Mouse (Mus musculus) urinary bladder, postnatal 14 days (tissue): Measurements from ENCODE around the gene Olfr692.
"Not testable (repeated sequence)": the region's sequence is repeated elsewhere in the genome, so short reads cannot be mapped to it uniquely, and the experiment has no call there.

Experiments used
- DNase-seq: peaks from one replicate; pipeline ENCODE4 v3.0.0; 2021; ENCODE audit warnings: low spot score

Gene Olfr692

DNA sequence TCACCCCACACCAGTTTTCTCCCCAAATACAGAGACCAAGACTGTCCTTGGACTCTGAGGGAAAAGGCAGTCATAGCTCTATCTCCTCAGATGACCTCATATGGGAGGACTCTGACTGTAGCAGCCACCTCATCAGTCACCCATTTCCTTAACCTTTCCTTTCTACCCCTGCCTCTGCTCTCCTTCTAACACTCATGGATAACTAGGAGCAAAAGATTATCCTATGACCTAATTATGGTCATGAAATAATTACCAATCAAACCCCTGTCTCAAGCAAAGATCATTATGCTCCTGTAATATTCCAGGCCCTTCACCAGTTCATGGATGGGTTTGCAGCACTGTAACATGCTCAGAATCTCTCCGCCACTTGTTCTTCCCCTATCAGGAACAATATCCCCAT, at the start of gene Olfr692:
Gene Olfr692, plus strand, starts transcription at position 301 of the 400 bp plus-strand sequence.
- no peak for DNase-seq

DNA sequence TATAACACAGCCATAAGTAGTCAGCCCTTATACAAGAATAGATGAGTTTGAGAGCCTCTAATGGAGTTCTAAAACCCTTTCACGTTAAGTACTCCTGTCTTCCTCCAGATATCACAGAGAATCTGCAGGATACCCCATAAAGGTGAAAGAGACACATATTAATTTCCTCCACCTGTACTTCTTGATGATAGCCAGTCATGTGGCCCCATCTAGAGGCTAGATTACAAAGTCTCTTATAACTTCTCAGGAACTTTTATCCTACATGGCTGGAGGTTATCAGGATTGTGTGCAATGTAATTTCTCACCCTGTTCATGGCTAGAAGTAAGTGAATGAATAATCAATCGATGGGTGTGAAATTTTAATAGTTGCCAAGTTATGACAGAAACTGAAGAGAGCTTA, 42.7 kb upstream of the Olfr692 start:
- DNase-seq: no peak

DNA sequence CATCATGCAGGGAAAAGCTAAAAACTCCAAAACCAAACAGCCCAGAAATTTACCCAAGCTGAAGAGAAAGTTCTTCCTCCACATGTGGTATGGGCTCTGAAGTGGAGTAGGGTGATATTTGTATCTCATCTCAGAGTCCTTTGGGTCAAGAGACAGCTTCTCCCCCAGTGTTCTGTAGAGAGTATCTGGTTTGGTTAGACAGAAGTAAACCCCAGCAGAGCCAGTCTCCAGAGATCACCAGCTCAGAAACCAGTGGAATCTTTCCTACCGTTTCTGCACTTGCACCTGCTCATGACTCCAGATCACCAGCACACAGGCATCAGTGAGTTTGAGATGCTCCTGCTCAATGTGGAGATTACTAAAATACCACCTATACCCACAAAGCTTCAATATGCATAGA, 34.0 kb upstream of the Olfr692 start, which contains the start of gene Olfr690:
Gene Olfr690, minus strand, starts transcription at position 101 of the 400 bp plus-strand sequence.
- DNase-seq: no peak

DNA sequence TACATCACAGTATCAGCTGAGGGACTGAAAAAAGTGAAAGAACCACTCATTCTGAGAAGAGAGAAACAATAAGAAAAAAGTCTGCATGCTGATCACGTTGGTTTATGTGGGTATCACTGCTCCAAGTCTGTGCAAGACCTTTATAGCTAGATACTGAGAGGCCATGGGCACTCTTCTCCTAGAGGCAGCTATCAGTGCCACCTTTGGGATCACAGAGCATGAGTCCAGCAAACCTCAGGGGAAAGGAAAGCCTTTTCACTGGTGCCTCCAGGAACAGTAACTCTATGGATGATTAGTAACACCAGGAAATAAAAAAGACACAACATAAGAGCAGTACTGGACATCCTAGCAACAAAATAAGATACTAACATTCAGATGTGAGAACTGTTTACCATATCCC, 25.9 kb upstream of the Olfr692 start, which contains the start of gene Olfr691:
Gene Olfr691, minus strand, starts transcription at position 101 of the 400 bp plus-strand sequence.
- no peak for DNase-seq

DNA sequence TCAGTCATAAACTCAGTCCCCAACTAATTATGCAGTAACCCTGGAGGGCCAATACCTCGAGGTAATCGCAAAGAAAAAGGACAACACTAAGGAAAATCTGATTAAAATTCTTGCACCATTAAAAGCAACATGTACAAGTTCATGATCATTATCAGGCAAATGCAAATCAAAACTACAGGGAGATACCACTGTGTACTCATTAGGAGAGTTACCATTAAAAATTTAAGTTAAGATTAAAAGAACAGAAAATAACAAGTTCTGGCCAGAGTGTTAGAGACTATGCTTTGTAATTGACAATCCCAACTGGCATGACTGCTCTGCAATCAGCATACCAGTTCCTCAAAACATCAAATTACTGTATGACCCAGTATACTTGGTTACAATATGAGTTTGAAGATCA, 25.3 kb upstream of the Olfr692 start:
- DNase-seq: no peak

DNA sequence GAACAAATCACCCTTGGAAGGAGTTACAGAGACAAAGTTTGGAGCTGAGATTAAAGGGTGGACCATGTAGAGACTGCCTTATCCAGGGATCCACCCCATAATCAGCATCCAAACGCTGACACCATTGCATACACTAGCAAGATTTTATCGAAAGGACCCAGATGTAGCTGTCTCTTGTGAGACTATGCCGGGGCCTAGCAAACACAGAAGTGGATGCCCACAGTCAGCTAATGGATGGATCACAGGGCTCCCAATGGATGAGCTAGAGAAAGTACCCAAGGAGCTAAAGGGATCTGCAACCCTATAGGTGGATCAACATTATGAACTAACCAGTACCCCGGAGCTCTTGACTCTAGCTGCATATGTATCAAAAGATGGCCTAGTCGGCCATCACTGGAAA, 12.0 kb upstream of the Olfr692 start:
- DNase-seq: not testable (repeated sequence)

DNA sequence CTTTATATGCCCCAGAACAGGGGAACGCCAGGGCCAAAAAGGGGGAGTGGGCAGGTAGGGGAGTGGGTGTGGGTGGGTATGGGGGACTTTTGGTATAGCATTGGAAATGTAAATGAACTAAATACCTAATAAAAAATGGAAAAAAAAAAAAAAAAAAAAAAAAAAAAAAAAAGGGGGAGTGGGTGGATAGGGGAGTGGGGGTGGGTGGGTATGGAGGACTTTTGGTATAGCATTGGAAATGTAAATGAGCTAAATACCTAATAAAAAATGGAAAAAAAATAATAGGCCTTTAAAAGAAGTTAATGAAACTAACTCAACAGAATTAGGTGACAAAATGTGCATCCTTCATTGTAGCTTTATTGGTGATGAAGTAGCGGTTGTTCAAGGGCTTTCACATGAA, 11.5 kb upstream of the Olfr692 start:
- not testable (repeated sequence) for DNase-seq

DNA sequence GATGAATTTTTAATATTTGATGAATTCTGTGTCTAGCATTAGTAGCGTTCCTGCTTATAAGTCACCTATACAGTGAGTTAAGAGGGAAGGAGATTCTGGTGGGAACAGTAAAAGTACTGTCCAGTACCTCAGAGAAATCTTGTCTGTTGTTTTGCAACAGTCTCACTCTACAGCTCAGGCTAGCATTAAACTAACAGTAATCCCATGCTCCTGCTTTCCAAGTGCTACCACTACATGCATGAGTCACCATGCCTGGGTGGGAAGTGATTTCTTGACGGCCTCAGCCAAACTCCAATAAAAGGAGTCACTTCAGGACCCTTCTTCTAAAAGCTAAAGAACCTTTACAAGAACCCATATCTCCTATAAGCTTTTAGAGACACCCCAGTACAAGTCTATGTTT, 6.3 kb upstream of the Olfr692 start:
- no peak for DNase-seq

DNA sequence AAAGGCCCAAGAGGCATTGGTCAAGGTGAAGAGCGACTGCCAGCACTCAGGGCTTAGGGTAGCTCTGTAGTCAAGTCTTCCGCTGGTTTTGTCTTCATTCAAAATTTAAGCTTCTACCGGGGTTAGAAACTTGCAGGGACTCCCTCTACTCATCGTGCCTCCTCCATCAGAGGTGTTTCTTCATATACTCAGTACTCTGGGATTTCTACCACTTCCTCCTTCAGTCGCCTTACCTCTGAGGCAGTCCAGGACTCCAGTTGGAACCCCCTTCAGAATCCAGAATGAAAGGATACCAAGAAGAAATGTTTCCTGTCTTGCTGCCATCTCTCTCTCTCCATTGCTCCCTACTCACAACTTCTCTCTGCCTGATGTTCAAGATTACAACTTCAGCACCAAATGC, 762 bp upstream of the Olfr692 start:
- no peak for DNase-seq

DNA sequence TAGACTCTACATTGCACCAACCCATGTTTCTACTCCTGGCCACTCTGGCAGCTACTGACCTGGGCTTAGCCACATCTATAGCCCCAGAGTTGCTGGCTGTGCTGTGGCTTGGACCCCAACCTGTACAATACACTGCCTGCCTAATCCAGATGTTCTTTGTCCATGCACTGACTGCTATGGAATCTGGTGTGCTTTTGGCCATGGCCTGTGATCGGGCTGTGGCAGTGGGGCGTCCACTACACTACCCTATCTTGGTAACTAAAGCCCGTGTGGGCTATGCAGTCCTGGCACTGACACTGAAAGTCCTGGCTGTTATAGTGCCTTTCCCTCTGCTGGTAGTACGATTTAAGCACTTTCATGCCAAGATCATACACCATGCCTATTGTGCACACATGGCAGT, 491 bp downstream of the Olfr692 start:
- no peak for DNase-seq

DNA sequence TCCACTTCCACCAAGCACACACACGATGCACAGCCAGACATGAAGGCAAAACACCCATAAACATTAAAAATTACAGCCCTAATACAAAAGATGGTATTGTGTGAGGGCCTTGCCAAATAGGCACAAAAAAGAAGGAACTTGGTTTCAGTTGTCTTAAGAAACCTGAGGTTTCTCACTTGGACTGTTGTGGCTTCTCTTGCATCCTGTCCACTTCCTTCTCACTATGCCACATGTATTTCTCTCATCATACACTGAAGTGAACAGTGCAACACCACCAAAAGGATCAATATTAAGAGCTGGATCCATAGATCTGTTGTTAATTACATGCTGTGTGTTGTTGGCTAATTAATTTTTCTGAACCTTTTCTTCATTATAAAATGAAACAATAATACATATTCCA, 4.9 kb downstream of the Olfr692 start:
- no peak for DNase-seq

DNA sequence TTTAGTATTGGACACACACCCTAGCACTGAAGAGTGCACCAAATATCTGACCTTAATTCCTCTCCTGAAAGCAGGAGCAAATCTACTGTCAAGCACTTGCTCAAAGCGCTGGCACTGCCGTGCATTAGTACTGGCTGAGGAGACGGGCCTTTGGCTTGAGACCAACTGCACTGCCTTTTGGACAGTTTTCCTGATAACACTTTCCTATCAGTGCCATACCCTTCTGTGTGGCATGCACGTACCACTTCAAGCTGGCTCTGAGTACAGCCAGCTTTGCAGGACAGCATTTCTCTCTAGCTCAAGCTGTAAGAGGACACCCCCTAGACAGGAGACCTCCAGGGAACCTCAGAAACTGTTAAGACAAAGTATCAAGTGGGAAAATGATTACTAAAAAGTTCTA, 5.5 kb downstream of the Olfr692 start:
- DNase-seq: no peak

DNA sequence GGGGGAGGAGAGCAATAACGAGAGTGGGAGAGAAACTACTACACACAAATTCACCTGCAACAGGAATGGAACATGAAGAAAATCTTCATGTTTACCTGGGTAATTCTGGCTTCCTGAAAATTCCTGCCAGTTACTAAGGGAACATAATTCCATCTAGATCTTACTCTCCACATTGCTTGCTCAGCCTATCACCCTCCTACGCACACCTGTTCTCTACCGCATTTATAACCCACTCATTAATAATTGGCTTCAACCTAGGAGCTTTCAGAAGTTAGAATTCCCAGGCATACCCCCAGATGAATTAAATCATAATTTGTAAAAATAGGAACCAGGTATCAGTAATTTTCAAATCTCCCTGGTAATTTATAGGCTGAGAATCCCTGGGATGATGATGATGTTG, 5.9 kb downstream of the Olfr692 start:
- no peak for DNase-seq

DNA sequence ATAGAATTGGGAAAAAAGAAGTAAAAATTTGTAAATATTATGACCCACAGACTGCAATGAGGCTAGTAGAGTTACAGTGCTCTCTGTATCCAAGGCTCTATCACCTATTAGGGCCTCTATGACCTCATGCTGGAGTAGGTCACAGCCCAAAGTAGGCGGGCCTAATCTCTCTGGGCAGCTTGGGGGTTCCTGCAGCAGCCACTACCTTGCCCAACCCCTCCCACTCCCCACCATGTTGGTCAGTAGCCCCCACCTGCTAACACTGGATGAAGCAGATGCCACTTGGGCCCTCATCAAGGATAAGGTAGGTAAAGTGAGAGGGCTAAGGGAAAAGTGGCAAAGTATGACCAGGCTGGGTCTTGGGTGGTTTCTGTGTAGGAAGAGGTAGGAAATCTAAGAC, 6.8 kb downstream of the Olfr692 start, which contains the start of gene Gm5901:
Gene Gm5901, plus strand, starts transcription at position 173 of the 400 bp plus-strand sequence.
- no peak for DNase-seq

DNA sequence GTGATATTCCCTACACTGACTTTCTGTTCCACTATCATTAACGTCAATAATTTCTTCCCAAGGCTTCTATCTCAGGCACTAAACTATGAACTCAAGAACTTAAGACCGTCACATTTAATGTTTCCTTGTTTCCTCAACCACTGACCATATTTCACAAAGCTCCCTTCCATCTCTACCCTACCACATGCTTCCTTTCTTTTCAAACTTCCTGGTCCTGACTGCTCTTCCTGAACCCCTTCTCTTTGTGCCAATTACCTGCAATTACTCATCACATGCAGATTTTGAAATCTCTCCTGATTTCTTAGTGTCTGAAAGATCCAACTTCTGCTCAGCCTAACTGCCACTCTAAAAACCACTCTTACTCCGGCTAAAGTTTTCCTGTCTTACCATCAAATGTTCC, 12.3 kb downstream of the Olfr692 start:
- no peak for DNase-seq

DNA sequence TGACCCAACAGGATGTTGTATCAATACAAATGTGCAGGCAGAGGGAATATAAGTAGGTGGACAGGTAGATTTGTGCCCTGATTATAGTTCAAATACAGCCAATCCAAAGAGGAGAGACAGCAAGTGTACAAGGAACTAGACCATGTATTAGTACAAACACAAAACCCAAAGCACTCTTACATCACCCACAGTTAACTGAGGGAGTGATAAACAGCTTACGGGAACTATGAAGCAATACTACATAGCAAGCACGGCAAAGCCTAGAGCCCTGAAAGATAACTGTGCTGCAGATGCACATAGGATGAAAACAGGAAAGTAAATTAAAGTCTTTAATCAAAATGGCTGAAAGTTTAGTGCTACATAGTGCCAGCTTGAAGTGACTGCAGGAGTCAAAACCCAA, 19.7 kb downstream of the Olfr692 start:
- no peak for DNase-seq

DNA sequence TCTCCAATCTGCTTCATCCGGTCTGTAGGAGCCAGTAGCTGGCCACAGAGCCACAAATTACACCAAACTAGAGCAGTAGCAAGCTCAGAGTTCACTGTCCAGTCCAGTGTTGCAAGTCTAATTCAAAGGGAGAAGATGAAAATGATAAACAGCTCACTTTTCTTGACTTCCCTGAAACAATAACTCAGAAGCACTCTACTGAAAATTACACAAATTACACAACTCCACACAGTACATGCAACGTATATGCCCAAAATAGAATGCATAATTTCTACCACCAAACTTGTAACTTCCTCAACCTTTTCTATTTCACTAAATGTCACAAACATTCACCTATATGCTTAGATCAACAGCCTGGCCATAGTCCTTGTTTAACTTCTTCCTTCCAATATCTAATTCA, 22.2 kb downstream of the Olfr692 start:
- DNase-seq: no peak

DNA sequence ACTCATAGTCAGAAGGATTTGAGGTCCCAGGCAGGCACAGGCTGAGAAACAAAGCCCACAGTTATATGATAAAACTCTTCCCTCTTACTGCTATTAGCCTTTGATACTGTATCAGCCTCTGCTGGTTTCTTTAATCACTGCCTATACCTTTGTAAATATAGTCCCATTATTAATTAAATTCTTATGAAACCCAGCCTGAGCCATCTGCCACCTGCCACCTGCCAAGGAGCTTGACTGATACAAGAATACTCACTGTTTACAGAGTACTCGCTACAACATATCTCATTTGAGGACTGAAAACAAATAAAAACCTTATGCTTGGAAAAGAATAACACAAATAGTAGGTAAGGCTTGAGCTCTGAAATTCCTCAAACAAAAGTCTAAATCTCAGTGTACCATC, 26.6 kb downstream of the Olfr692 start:
- no peak for DNase-seq

DNA sequence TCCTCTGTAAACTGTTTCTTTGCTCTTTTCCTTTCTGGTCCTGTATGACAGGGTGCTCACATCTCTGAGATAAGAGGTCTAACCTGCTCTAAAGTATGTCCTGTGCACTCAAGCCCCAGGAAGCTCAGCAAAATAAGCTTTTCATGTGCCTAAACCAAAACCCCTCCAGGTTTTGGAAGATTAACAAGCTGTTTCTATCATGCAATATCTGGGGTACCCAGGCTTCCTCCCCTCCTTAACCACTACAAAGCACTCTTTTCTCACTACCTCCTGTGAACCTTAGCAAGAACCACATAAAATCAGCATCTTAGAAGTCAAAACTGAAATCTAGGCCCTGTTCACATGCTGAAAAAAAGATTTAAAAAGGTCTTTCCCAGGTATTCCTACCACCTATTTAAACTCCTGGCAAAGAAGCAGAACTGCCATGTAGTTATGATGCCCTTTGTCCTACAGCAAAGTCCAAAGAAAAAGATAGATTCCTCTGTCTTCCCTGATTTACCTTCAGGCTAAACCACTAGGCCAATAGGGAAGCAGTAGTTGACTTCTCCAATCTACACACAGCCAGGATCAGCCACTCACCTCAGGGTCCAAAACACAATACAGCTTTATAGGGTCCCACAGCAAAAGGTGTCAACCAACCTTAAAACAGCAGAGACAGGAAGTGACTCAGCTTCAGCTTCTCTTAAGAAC, 27.2 kb downstream of the Olfr692 start:
- DNase-seq: no peak

DNA sequence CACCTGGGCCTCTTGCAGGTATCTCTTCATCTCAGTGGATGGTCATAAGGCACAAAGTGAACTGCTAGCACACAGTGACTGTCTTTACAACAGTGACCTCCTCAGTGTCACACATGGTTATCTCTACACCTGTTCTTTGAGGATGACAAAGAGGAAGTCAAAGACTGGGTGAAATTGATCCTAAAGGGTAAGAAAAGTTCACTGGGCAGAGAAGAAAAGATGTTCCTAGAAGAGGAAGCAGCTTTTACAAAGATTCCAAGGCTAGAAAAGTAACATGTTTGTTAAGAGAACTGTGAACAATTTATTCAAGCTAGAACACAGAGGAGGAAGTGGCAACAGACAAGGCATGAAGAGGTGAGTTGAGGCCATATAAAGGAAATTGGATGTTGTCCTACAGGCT, 28.1 kb downstream of the Olfr692 start:
- no peak for DNase-seq

DNA sequence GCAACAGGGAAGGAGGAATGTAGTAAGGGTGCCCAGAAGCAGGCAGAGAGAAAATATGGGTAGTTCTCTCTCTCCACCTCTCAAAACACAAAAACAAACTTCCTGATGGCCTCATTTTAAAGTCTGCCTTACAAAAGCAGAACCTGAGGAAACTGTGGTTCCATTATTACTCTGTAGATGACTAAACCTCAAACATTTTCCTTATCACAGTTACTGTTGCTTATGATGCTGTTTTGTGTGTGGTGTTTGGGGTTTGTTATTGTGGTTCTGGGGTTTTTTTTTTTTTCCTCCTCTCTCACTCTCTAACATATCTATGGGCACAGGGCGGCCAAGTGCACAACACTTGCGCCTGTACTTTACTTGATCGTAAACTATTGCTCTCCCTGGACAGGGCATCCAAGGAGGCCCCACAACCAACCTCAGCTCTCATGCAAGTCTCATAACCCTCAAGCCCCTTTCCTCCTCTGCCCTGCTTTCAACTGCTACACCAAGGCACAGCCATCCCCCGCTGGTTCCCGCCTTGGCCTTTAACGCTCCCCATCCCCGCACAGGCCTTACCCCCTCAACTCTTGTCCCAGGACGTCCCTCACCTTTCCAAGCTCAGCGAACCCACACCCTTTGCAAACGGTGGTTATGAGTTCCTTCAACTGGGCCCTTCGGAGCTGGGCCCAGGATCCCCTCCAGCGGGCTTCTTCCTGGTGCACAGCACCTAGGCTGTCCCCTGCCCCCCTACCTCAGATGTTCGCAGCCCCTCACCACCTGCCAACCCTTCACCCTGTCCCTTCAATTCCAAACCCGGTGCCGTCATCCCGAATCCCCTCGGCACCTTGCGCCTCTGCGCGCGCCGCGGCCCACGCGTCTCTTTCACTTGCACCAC, 31.3 kb downstream of the Olfr692 start:
- peak; percentile 8 for DNase-seq

DNA sequence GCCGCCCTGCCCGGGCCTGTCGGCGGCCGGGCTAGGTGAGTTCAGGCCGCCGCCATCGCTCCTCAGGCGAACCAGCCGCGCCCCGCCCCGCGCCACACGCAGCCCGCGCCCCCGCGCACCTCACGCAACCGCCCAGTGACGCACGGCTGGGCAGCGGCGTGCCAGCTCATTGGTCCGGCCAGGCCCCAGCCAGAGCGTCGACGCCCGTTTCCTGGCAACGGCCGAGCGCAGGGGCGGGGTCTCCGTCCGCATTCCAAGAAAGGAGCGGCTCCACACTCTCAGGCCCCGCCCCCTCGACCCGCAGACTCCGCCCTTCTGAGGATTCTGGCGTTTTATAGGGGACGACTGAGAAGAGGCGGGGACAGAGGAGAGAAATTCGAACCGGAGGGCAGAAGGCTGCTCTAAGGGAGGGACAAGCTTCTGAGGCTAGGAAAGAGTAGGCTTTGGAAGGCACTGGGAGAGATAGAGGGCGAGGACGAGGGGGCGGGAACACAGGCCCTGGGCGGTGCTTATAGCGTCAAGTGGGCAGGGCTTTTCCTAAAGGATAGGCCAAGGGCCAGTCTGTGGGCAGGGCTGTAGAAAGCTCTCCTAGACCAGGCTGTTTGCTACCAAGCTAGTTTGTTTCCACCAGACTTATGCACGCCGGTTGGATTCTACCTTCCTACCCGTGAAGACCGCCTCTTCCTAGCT, 32.0 kb downstream of the Olfr692 start, which contains the start of gene Fam160a2:
Gene Fam160a2, minus strand, starts transcription at position 120 of the 690 bp plus-strand sequence.
- DNase-seq: peak; percentile 100

DNA sequence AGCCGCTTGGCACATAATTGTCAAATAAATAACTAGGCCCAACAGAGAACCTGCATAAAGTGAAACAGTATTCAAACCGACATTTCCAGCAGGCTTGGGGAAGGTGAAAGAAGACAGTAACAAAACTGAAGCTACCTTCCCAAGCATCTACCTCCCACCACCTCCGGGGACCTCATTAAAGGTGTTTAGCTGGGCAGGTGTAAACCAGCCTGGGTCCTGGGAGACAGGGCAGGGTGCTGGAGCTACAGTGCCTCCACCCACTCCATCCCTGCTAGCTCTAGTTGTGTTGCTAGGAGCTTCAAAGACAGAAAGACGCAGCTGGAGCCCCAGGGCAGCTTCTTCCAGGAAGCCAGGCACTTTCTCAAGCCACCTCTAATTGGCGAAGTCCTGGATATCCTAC, 36.2 kb downstream of the Olfr692 start, which contains the start of gene Cnga4:
Gene Cnga4, plus strand, starts transcription at position 301 of the 400 bp plus-strand sequence.
- no peak for DNase-seq
